Mouse (Mus musculus): Measurements from ENCODE around the gene Gm609. TPM values are rescaled to one million over a fixed set of nuclear protein-coding genes. Genes with fewer than 3 reads are reported as not detected.

Gm609 gene
- polyA plus RNA-seq (2015; fragmentation: Nextera tagmentation; extraction: Ambion mirVana) = not detected in 2 replicates

DNA sequence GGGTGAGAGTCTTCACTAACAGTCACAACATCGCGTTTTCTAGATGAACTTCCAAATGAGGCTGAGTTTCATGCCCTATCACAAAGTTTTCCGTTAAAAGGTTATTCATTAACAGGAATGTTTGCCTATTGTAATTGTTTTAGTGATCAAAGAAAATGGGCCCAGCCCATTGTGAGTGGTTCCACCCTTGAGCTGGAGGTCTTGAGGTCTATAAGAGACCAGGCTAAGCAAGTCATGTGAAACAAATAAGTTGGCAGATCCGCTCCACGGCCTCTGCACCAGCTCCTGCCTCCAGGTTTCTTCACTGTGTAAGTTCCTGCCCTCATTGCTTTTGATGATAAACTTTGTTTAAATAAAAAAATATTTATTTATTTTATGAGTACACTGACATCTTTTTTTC lies at the start of gene Gm609:
TSS of gene Gm609 (minus strand) at position 43 of the 400 bp plus-strand sequence.

DNA sequence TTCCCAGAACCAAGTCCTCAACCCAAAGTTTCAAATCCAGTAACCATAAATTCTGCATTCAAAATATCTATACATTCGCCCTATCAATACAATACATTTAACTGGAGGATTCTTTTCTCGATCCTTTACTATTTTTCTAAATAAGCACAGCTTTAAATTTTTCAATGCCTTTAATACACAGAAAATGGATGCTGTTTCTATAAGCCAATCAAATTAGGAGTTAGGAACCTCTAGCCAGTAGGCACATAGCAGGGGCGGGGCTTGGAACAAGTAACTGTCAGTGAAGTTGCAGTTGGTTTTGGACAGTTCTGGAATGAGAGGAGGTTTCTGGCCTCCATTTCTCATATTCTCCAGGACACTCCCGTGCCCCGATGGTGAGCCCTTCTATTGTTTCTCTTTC lies 42.2 kb upstream of the Gm609 start, which contains the start of gene Slc9c1:
TSS of gene Slc9c1 (plus strand) at position 301 of the 400 bp plus-strand sequence.

DNA sequence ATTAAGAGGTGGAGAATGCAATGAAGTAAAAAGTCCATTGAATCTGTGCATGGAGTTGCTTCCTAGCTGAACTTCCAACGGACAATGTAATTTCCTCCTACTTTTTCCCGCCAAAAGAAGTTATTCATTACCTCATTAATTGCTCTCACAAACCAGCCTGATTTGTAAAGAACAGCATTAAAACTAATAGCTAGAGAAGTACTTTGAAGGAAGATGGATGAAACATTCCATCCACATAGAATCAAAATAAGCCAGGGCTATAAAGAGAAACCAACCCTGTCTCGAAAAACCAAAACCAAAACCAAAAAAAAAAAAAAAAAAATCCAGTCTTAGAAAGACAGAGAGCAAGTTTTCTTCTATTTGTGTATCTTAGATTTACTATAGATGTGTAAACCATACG lies 39.2 kb upstream of the Gm609 start, which contains the start of gene Gm17783:
TSS of gene Gm17783 (minus strand) at position 101 of the 400 bp plus-strand sequence.

DNA sequence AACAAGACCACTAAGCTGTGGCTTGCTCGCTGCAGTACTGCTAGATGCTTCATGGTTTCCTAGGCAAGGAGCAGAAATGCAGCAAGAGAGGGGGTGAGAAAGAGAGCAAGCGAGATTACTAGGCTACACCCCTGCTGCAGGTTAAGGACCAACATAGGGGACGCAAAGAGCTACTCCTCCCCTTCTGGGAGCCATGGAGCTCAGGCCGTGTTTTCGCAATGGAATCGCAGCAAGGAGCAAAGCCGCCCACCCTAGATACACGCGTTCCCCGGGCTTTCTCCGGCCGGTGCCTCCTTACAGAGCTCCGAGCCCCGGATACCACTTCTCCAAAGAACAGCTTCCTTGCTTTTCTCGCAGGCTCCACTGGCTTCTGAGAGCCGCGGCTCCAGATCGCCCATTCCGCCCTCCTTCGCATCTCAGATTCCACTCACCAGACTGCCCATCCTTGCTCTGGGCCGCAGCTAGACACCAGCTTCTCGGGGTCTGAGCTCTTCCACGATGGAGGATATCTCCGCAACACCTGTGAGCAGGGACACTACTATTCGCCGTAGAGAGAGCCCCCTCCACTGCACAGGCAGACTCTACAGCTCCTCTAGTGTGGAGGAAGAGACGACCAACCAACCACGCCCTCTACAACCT lies 84.2 kb downstream of the Gm609 start, which contains the start of gene Cd200:
TSS of gene Cd200 (minus strand) at position 629 of the 639 bp plus-strand sequence.

Other genes starting within 250 kb of the Gm609 start
- 26.1 and 33.1 TPM in 2 replicates for gene Cd200, start 83.9 kb downstream of the Gm609 start, polyA plus RNA-seq (2015; fragmentation: Nextera tagmentation; extraction: Ambion mirVana)
- gene Gm17783, start 39.1 kb upstream of the Gm609 start, polyA plus RNA-seq (2015; fragmentation: Nextera tagmentation; extraction: Ambion mirVana) = not detected in 2 replicates
- gene Slc9c1, start 42.3 kb upstream of the Gm609 start, polyA plus RNA-seq (2015; fragmentation: Nextera tagmentation; extraction: Ambion mirVana) = not detected in 2 replicates
- gene Gcsam, start 117.4 kb upstream of the Gm609 start, polyA plus RNA-seq (2015; fragmentation: Nextera tagmentation; extraction: Ambion mirVana) = 0.88 and 1.8 TPM in 2 replicates
- gene BC016579, start 161.1 kb upstream of the Gm609 start, polyA plus RNA-seq (2015; fragmentation: Nextera tagmentation; extraction: Ambion mirVana) = 0.17 TPM in 1 of 2 replicates, not detected in the other
- not detected in 2 replicates for gene Tmprss7, start 200.7 kb upstream of the Gm609 start, polyA plus RNA-seq (2015; fragmentation: Nextera tagmentation; extraction: Ambion mirVana)
- gene Tagln3, start 231.6 kb upstream of the Gm609 start, polyA plus RNA-seq (2015; fragmentation: Nextera tagmentation; extraction: Ambion mirVana) = 0.15 and 0.28 TPM in 2 replicates
- 20.9 and 22.2 TPM in 2 replicates for gene Abhd10, start 250.0 kb upstream of the Gm609 start, polyA plus RNA-seq (2015; fragmentation: Nextera tagmentation; extraction: Ambion mirVana)

All from skeletal muscle tissue, postnatal 0 days (tissue).